Mouse (Mus musculus) forebrain, embryonic 13.5 days (tissue): ENCODE measurements around the gene Timm13. TPM values are rescaled to one million over a fixed set of nuclear protein-coding genes. Genes with fewer than 3 reads are reported as not detected.

Experiments used
- ATAC-seq: fragments of 200-750 bp; cut with Nextera tagmentation; 2 replicates; pipeline ENCODE4 v1.8.0; 2017
- H3K27ac ChIP-seq: fragments of 300-500 bp; sonication (generic); 2 replicates; pipeline ENCODE4 v1.5.1; 2015; ENCODE audit warnings: inconsistent platforms, mild to moderate bottlenecking, moderate library complexity
- H3K27me3 ChIP-seq: fragments of 300-500 bp; sonication (generic); 2 replicates; pipeline ENCODE4 v1.6.1; 2015; ENCODE audit warnings: mild to moderate bottlenecking, inconsistent platforms
- H3K36me3 ChIP-seq: fragments of 300-500 bp; sonication (generic); 2 replicates; pipeline ENCODE4 v1.6.1; 2015; ENCODE audit warnings: mild to moderate bottlenecking, inconsistent platforms; ENCODE audit not compliant: poor library complexity, severe bottlenecking
- H3K4me1 ChIP-seq: fragments of 300-500 bp; sonication (generic); 2 replicates; pipeline ENCODE4 v1.6.1; 2015; ENCODE audit warnings: inconsistent platforms
- H3K4me2 ChIP-seq: fragments of 300-500 bp; sonication (generic); 2 replicates; pipeline ENCODE4 v1.6.1; 2015; ENCODE audit warnings: inconsistent platforms, mild to moderate bottlenecking, moderate library complexity
- H3K4me3 ChIP-seq: fragments of 300-500 bp; sonication (generic); 2 replicates; pipeline ENCODE4 v1.5.1; 2015; ENCODE audit warnings: mild to moderate bottlenecking, inconsistent platforms
- H3K9ac ChIP-seq: fragments of 300-500 bp; sonication (generic); 2 replicates; pipeline ENCODE4 v1.6.1; 2015; ENCODE audit warnings: mild to moderate bottlenecking, inconsistent platforms
- H3K9me3 ChIP-seq: fragments of 300-500 bp; sonication (generic); replicated peaks from 2 replicates; pipeline ENCODE4 v1.6.1; 2016; ENCODE audit warnings: inconsistent platforms
- WGBS: fragments of 180-500 bp; shearing (Covaris S2); methylation state at CpG from one replicate; pipeline ENCODE4 v1.1.7; 2015; 5-methylcytosine and 5-hydroxymethylcytosine counted together
- polyA plus RNA-seq: library from polyadenylated mRNA; unstranded; fragments of >200 nt; fragmentation: Nextera tagmentation; extraction: Ambion mirVana; gene quantifications from 2 replicates; pipeline ENCODE4 v1.2.1, GENCODE M21; 2015

The Timm13 gene
- polyA plus RNA-seq, 1 experiment from 2014 or later: 364 TPM

DNA sequence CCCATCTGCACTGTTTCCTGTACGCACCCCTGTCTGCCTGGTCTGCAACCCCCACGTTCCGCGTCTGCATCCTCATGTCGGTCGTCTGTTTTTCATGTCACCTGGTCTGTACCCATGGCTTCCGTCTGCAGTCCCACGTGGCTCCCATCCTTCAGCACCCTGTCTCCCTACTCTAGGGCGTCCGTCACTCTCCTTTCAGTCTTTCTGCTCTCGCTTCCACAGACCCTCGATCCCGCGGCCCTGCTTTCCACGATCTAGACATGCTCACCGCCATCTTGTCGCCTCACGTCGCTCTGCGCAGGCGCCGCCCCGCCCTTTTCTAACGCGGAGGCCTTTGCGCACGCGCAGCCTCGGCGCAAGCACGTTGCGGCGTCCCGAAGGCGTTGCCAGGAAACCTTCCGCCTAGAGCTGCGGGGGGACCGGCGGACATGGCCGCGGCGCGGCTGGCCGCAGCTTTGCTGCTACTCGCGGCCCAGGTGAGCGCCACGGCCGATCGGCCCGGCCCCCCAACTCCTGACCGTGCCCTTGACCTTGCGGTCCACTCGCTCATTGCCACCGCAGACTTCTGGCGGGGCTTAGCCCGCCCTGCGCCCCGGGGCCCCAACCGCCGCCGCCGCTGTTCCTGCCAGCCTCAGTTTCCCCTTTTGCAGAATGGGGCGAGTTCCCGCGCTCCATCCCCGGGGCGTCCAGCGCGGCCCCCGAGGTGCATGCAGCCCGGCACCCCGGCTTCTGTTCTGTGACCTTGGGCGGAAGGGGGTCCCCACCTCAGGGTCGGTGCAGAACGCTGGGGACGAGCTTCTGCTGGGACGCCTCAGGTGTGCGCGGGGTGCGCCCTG is 45.6 kb downstream of the Timm13 start, which contains the start of the genes Lsm7 and Sppl2b:
Gene Lsm7 (minus strand): TSS at position 297 of the 836 bp plus-strand sequence.
Gene Sppl2b (plus strand): TSS at position 363 of the 836 bp plus-strand sequence.
- Histone ChIP-seq H3K27me3 (no peaks in the 10 kb centered on the region), H3K36me3 (peaks cover 32% of the 10 kb centered on the region), H3K4me1 (peaks cover 42% of the 10 kb centered on the region), H3K4me3 (peak within 1 kb of the TSS; percentile 77), H3K9ac (peak within 1 kb of the TSS; percentile 89), H3K4me2 (peak within 1 kb of the TSS; percentile 97), H3K9me3 (no peaks in the 10 kb centered on the region), H3K27ac (no peak within 1 kb of the TSS)
- WGBS: under 1% methylated on average over 81 of the region's 81 CpGs
- ATAC-seq: peak; percentile 85

Other genes with a start within 250 kb of the Timm13 start
- gene Btbd2, start 243.9 kb downstream of the Timm13 start, polyA plus RNA-seq: 59.2 and 61.2 TPM in 2 replicates
- gene Mknk2, start 222.9 kb downstream of the Timm13 start, polyA plus RNA-seq: 52.3 and 55.1 TPM in 2 replicates
- gene Mob3a, start 199.0 kb downstream of the Timm13 start, polyA plus RNA-seq: 47.9 and 51.6 TPM in 2 replicates
- gene Izumo4, start 198.8 kb downstream of the Timm13 start, polyA plus RNA-seq: 24.5 and 26.3 TPM in 2 replicates
- gene Ap3d1, start 158.7 kb downstream of the Timm13 start, polyA plus RNA-seq: 80.2 and 82.9 TPM in 2 replicates
- gene Dot1l, start 145.8 kb downstream of the Timm13 start, polyA plus RNA-seq: 19.9 and 21.1 TPM in 2 replicates
- 63.5 and 67.3 TPM in 2 replicates for gene Sf3a2, start 102.8 kb downstream of the Timm13 start, polyA plus RNA-seq
- 141 and 151 TPM in 2 replicates for gene Plekhj1, start 102.3 kb downstream of the Timm13 start, polyA plus RNA-seq
- gene Amh, start 95.7 kb downstream of the Timm13 start, polyA plus RNA-seq: 0.13 TPM in 1 of 2 replicates, not detected in the other
- gene Jsrp1, start 87.5 kb downstream of the Timm13 start, polyA plus RNA-seq: 0.26 TPM in 1 of 2 replicates, not detected in the other
- 1,581 and 1,699 TPM in 2 replicates for gene Oaz1, start 74.3 kb downstream of the Timm13 start, polyA plus RNA-seq
- gene Lingo3, start 56.9 kb downstream of the Timm13 start, polyA plus RNA-seq: 1.7 and 2.0 TPM in 2 replicates
- gene Lsm7, start 45.8 kb downstream of the Timm13 start, polyA plus RNA-seq: 291 and 325 TPM in 2 replicates
- 40.1 and 45.3 TPM in 2 replicates for gene Sppl2b, start 45.7 kb downstream of the Timm13 start, polyA plus RNA-seq
- gene Tmprss9, start 29.1 kb downstream of the Timm13 start, polyA plus RNA-seq: 0.13 and 0.14 TPM in 2 replicates
- gene Lmnb2, start 17.3 kb upstream of the Timm13 start, polyA plus RNA-seq: 54.0 and 54.9 TPM in 2 replicates
- gene Gadd45b, start 29.1 kb upstream of the Timm13 start, polyA plus RNA-seq: 4.9 and 5.1 TPM in 2 replicates
- 14.8 and 17.6 TPM in 2 replicates for gene Gng7, start 114.0 kb upstream of the Timm13 start, polyA plus RNA-seq
- 13.4 and 15.0 TPM in 2 replicates for gene Diras1, start 124.7 kb upstream of the Timm13 start, polyA plus RNA-seq
- gene Slc39a3, start 136.5 kb upstream of the Timm13 start, polyA plus RNA-seq: 33.4 and 37.8 TPM in 2 replicates
- gene Sgta, start 159.2 kb upstream of the Timm13 start, polyA plus RNA-seq: 273 and 305 TPM in 2 replicates
- gene Thop1, start 169.1 kb upstream of the Timm13 start, polyA plus RNA-seq: 55.8 and 60.5 TPM in 2 replicates
- gene Creb3l3, start 197.9 kb upstream of the Timm13 start, polyA plus RNA-seq: 0.30 and 0.42 TPM in 2 replicates
- gene Map2k2, start 204.9 kb upstream of the Timm13 start, polyA plus RNA-seq: 200 and 211 TPM in 2 replicates
- gene Zbtb7a, start 234.3 kb upstream of the Timm13 start, polyA plus RNA-seq: 10.4 and 10.6 TPM in 2 replicates